Mouse (Mus musculus) embryonic facial prominence, embryonic 14.5 days (tissue): ENCODE results near the gene Gng12. TPM values are rescaled to one million over a fixed set of nuclear protein-coding genes. Genes with fewer than 3 reads are reported as not detected.

Experiments
- ATAC-seq: fragments of 200-750 bp; cut with Nextera tagmentation; 2 replicates; pipeline ENCODE4 v1.8.0; 2017; ENCODE audit warnings: low read depth, moderate number of reproducible peaks, moderate TSS enrichment
- DNase-seq: peaks from one replicate; pipeline ENCODE4 v3.0.0-alpha.2; 2015; ENCODE audit warnings: low spot score
- H3K27ac ChIP-seq: fragments of 300-500 bp; sonication (generic); replicated peaks from 2 replicates; pipeline ENCODE4 v1.5.1; 2014; ENCODE audit warnings: low read depth, mild to moderate bottlenecking, low read length, moderate library complexity
- H3K27me3 ChIP-seq: fragments of 300-500 bp; sonication (generic); replicated peaks from 2 replicates; pipeline ENCODE4 v1.6.1; 2014; ENCODE audit warnings: low read length; ENCODE audit not compliant: control insufficient read depth, insufficient read depth
- H3K36me3 ChIP-seq: fragments of 300-500 bp; sonication (generic); 2 replicates; pipeline ENCODE4 v1.6.1; 2014; ENCODE audit warnings: low read length, mixed read lengths; ENCODE audit not compliant: control insufficient read depth, insufficient read depth
- H3K4me1 ChIP-seq: fragments of 300-500 bp; sonication (generic); 2 replicates; pipeline ENCODE4 v1.6.1; 2014; ENCODE audit warnings: antibody characterized with exemption, low read length; ENCODE audit not compliant: control insufficient read depth, insufficient read depth
- H3K4me2 ChIP-seq: fragments of 300-500 bp; sonication (generic); 2 replicates; pipeline ENCODE4 v1.6.1; 2014; ENCODE audit warnings: low read depth, mild to moderate bottlenecking, low read length, moderate library complexity, mixed read lengths
- H3K4me3 ChIP-seq: fragments of 300-500 bp; sonication (generic); 2 replicates; pipeline ENCODE4 v1.5.1; 2014; ENCODE audit warnings: low read depth, mild to moderate bottlenecking, low read length
- H3K9ac ChIP-seq: fragments of 300-500 bp; sonication (generic); 2 replicates; pipeline ENCODE4 v1.6.1; 2014; ENCODE audit warnings: low read depth, mild to moderate bottlenecking, low read length, moderate library complexity, mixed read lengths
- H3K9me3 ChIP-seq: fragments of 300-500 bp; sonication (generic); 2 replicates; pipeline ENCODE4 v1.6.1; 2016; ENCODE audit warnings: low read length; ENCODE audit not compliant: control insufficient read depth
- WGBS: fragments of 180-500 bp; shearing (Covaris S2); extraction: QIAGEN DNeasy Blood & Tissue Kit; methylation state at CpG from one replicate; pipeline ENCODE4 v1.1.7; 2014; 5-methylcytosine and 5-hydroxymethylcytosine counted together
- polyA plus RNA-seq: library from polyadenylated mRNA; unstranded; fragments of >200 nt; fragmentation: Nextera tagmentation; extraction: Ambion mirVana; gene quantifications from 2 replicates; pipeline ENCODE4 v1.2.1, GENCODE M21; 2014

Gng12 gene
- polyA plus RNA-seq, 1 experiment from 2014 or later, result 91.8 TPM

- Histone ChIP-seq H3K9ac (no peak overlapping the region), H3K27me3 (no peaks in the 10 kb centered on the region), H3K36me3 (no peaks in the 10 kb centered on the region), H3K4me3 (no peak overlapping the region), H3K4me2 (no peak overlapping the region), H3K9me3 (no peaks in the 10 kb centered on the region), H3K4me1 (no peaks in the 10 kb centered on the region), H3K27ac (no peak overlapping the region)
- DNase-seq (no peak), ATAC-seq (no peak)
- 86% methylated on average over 3 of the region's 3 CpGs for WGBS
Measured at GRCm38 (mm10) chr6:66890349-66891158, 5.6 kb upstream of the Gng12 start.

- ATAC-seq (no peak), DNase-seq (no peak)
- WGBS, result 77% methylated on average over 5 of the region's 5 CpGs
- Histone ChIP-seq H3K4me1 (peaks cover 7% of the 10 kb centered on the region; the same call in 1 of the 2 replicates), H3K9ac (no peak overlapping the region), H3K27me3 (no peaks in the 10 kb centered on the region), H3K4me3 (no peak overlapping the region), H3K27ac (no peak overlapping the region), H3K36me3 (no peaks in the 10 kb centered on the region), H3K9me3 (no peaks in the 10 kb centered on the region), H3K4me2 (no peak overlapping the region)
Measured at GRCm38 (mm10) chr6:66893950-66894349, 2.2 kb upstream of the Gng12 start.

GRCm38 (mm10) chr6:66894999-66895398, 1.2 kb upstream of the Gng12 start:
- Histone ChIP-seq H3K4me1 (peaks cover 7% of the 10 kb centered on the region; the same call in 1 of the 2 replicates), H3K27me3 (no peaks in the 10 kb centered on the region), H3K4me2 (no peak overlapping the region), H3K4me3 (no peak overlapping the region), H3K27ac (no peak overlapping the region), H3K36me3 (no peaks in the 10 kb centered on the region), H3K9ac (no peak overlapping the region), H3K9me3 (no peaks in the 10 kb centered on the region)
- 63% methylated on average over 1 of the region's 1 CpGs for WGBS
- ATAC-seq (no peak), DNase-seq (no peak)

GRCm38 (mm10) chr6:66896921-66897645, 886 bp downstream of the Gng12 start:
- Histone ChIP-seq H3K27ac (peak overlapping the region; percentile 55; the same call in 1 of the 2 replicates), H3K4me3 (peak overlapping the region; percentile 89), H3K9me3 (no peaks in the 10 kb centered on the region), H3K9ac (peak overlapping the region; percentile 85), H3K4me1 (peaks cover 7% of the 10 kb centered on the region; the same call in 1 of the 2 replicates), H3K36me3 (no peaks in the 10 kb centered on the region), H3K4me2 (peak overlapping the region; percentile 85), H3K27me3 (no peaks in the 10 kb centered on the region)
- no peak for ATAC-seq
- DNase-seq, result peak; percentile 46
- WGBS, result 2% methylated on average over 25 of the region's 25 CpGs

GRCm38 (mm10) chr6:66897994-66898393, 1.8 kb downstream of the Gng12 start:
- Histone ChIP-seq H3K4me1 (peaks cover 7% of the 10 kb centered on the region; the same call in 1 of the 2 replicates), H3K4me2 (peak overlapping the region; percentile 85), H3K9me3 (no peaks in the 10 kb centered on the region), H3K27ac (no peak overlapping the region), H3K36me3 (no peaks in the 10 kb centered on the region), H3K4me3 (peak overlapping the region; percentile 89; the same call in 1 of the 2 replicates), H3K27me3 (no peaks in the 10 kb centered on the region), H3K9ac (no peak overlapping the region)
- ATAC-seq (no peak), DNase-seq (peak; percentile 4)
- 45% methylated on average over 4 of the region's 4 CpGs for WGBS

GRCm38 (mm10) chr6:66901926-66902325, 5.7 kb downstream of the Gng12 start:
- Histone ChIP-seq H3K4me3 (no peak overlapping the region), H3K9me3 (no peaks in the 10 kb centered on the region), H3K9ac (no peak overlapping the region), H3K27ac (no peak overlapping the region), H3K27me3 (no peaks in the 10 kb centered on the region), H3K4me1 (peaks cover 7% of the 10 kb centered on the region; the same call in 1 of the 2 replicates), H3K4me2 (no peak overlapping the region), H3K36me3 (no peaks in the 10 kb centered on the region)
- ATAC-seq, result no peak
- no peak for DNase-seq
- 94% methylated on average over 5 of the region's 5 CpGs for WGBS

- Histone ChIP-seq H3K4me2 (no peak overlapping the region), H3K4me1 (no peaks in the 10 kb centered on the region), H3K9ac (no peak overlapping the region), H3K4me3 (no peak overlapping the region), H3K9me3 (no peaks in the 10 kb centered on the region), H3K36me3 (no peaks in the 10 kb centered on the region), H3K27ac (no peak overlapping the region), H3K27me3 (no peaks in the 10 kb centered on the region)
- WGBS, result 81% methylated on average over 9 of the region's 9 CpGs
- no peak for DNase-seq
- ATAC-seq, result no peak
Measured at GRCm38 (mm10) chr6:66903206-66903605, 7.0 kb downstream of the Gng12 start.

- ATAC-seq, result no peak
- H3K4me2 ChIP-seq, result no peak overlapping the region
- H3K9me3 ChIP-seq, result no peaks in the 10 kb centered on the region
- no peak overlapping the region for H3K27ac ChIP-seq
- H3K4me1 ChIP-seq, result no peaks in the 10 kb centered on the region
- no peaks in the 10 kb centered on the region for H3K27me3 ChIP-seq
- no peak overlapping the region for H3K9ac ChIP-seq
- no peak overlapping the region for H3K4me3 ChIP-seq
- no peak for DNase-seq
- WGBS, result 73% methylated on average over 6 of the region's 6 CpGs
- H3K36me3 ChIP-seq, result no peaks in the 10 kb centered on the region
Measured at GRCm38 (mm10) chr6:66903720-66904119, 7.5 kb downstream of the Gng12 start.
